Mouse (Mus musculus): ENCODE results near the gene Psap.

DNA sequence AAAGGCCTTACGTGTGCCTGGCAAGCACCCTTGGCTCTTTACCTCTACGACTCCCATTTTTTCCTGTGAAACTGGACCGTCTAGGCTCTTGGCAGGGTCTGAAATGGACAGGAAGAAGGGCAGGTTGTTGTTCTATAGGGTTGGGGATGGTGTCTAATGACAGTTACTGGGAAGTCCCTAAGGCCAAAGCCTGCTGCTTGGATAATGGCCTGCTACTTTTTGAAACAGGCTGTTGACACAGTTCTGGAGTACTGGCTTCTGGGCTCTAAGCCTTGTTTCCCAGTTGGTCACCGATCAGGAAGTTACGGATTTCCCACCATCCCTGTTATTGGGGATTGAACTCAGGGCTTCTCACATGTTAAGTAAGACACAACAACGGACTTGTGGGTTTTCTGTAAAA is 2.9 kb downstream of the Psap start:
- no peak for TF ChIP-seq CTCF (IDR thresholded peaks at IDR 0.05; ENCODE audit: low read depth, low read length)
- no peak for TF ChIP-seq POLR2A (IDR thresholded peaks at IDR 0.05; ENCODE audit: extremely low read depth, insufficient read depth, low read length)

All from liver, adult 2 months (tissue).